Mouse (Mus musculus): ENCODE measurements at regions not wholly inside any gene's neighbourhood (a gene's known extent, or its start where the extent isn't known, plus 50 kb on each side); places are given as distances from the start of the nearest gene placed in this dataset.

DNA sequence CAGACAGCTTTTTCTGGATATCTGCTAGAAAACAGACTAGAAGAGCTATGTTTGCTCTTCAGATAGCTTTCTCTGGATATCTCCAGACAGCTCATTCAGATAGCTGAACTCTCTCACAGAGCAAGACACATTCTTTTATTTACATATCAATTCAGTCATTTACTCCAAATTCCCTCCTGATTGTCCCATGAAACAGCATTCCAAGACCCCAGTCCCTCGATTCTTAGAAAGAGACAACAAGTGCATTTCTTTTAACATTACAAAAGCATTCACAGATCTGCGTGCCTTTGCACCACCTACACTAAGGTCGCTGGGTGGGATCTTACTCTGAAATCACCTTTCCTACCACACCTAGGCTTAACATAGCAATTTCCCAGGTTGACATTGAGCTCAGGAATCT, 1039.5 kb upstream of the Ddx18 start:
- no peak for ATAC-seq (replicated peaks; ENCODE audit: poor library complexity)

DNA sequence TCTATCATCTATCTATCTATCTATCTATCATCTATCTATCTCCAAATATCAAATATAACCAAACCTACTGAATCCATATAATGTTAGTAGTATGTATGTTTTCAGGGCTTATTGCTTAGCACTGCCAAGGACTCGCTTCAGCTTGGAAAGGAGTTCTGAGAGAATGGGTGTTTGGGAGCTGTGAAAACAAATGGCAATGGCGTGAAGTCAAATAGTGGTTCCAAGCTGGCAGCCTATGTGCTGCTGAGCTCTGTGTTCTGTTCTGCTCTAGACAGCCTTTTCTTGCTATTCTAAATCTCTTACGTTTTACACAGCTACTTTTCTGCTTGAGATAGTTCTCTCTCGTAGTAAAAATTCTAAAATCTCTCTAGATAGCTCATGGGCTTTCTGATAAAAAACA, 1008.2 kb upstream of the Ddx18 start:
- ATAC-seq (replicated peaks; ENCODE audit: poor library complexity), result no peak

DNA sequence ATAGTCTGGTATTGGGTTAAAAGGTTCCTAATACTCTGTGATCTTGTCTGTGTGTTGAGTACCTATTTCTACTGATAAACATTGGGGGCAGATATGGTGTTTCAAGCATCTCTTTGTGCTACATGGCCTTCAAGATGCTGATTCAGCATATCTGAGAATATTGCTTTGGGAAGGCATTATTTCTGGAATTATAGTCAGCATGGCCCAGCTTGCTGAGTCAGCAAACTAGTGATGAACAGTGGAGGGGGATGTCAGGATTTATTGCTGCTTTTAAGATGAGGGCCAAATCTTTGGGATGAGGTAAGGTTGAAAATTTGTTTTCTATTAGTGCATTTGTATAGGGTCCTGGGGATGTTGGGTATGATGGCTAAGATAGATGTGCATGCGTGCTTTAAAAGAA, 983.8 kb upstream of the Ddx18 start:
- ATAC-seq (replicated peaks; ENCODE audit: poor library complexity), result no peak

DNA sequence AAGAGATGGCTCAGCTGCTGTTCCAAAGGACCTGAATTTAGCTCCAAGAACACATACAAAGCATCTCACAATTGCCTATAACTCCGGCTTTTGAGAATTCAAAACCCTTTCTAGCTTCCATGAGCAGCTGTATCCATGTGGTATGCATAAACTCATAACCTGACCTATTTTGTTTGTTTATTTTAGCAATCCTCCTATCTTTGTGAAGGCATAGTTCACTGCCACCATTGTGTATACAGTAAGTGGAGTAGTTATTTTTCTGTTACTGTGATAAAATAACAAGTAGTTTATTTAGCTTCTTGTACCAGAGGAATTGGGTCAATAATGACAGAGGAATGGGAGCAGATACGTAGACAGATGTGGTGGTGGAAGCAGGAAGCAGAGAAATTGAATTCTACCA, 941.8 kb upstream of the Ddx18 start:
- ATAC-seq (replicated peaks; ENCODE audit: poor library complexity), result no peak

DNA sequence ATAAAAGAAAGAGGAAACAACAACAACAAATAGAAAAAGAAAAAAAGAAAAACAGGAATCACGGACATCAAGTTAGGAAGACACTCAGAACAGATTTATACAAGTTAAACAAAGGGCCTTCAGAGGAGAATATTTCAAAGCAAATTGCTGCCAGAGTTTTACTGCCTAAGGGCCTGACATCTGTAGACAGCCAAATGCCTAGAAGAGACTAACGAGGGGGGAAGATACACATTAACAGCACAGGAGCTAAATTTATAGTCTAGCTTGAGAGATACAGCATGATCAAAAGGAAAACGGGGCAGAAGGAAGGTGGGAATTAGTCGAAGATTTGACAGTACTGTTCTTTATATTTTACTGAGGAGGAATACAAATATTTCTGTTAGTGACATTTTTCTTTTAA, 933.9 kb upstream of the Ddx18 start:
- no peak for ATAC-seq (replicated peaks; ENCODE audit: poor library complexity)

DNA sequence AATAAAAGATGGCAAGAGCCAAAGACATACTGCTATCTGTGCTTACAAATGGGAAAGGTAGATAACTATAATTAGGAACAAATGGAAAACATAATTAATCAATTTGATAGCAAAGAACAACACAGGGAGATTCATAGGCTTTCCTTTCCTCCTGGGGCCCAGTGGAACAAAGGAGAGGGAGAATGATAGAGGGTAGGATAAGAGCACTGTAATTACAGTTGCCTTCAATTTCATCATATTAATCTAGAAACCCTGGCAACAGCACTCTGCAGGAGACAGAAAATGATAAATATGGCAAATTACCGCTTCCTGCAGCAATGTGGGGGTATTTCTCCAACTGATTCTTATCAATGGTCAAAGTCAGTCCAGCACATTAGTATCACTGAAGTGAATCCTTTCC, 910.2 kb upstream of the Ddx18 start:
- no peak for ATAC-seq (replicated peaks; ENCODE audit: poor library complexity)

DNA sequence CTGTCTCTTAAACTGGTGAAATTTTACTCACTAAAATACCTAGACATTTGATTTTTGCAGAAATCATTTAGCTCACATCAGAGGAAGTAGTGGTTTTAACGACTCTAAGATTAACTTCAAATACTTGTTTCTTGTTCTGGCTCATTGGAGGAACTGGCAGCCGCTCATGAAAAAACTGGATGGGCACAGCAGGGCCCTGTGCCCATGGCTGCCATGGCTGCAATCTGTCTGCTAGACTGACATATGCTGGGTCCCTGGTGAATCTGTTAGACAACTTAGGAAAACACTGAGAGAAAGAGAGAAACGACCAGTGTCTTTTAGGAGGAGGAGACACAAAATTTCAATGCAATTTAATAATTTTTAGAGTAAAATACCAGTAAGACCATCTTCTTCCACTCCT, 896.1 kb upstream of the Ddx18 start:
- no peak for ATAC-seq (replicated peaks; ENCODE audit: poor library complexity)

DNA sequence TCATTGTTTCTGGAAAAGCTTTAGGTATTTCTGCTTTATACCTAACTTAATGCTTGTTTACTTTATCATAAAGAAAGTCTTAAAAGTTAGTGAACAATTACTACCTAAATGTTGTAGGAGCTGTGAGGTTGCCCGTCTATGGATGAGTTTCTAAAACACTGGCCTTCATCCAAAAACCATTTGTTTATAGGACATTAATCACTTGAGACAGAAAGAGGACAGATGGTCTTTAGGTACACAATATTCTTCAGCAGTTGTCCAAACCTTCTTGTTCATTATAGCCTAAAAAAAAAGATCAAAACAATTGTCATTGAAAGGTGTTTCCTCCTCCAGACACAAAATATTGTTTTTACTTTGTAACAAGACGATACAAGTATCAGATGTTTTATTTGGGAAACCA, 891.3 kb upstream of the Ddx18 start:
- no peak for ATAC-seq (replicated peaks; ENCODE audit: poor library complexity)

DNA sequence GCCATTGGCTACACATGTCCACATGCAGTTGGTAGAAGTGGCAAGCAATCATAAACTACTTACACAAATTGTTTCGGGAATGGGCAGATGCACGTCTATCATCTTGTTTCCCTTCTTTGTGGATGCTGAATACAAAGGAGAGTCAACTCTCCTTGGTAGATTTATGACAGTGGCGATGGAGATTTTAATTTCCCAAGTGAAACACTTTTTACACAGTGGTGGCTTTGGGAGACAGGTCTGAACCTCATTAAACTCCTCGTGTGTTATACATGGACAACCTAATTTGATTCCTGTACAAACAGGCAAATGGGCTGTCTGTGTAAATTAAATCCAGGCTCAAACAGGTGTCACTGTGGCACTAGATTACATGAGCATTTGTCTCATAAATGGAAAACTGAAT, 887.1 kb upstream of the Ddx18 start:
- ATAC-seq (replicated peaks; ENCODE audit: poor library complexity), result no peak

DNA sequence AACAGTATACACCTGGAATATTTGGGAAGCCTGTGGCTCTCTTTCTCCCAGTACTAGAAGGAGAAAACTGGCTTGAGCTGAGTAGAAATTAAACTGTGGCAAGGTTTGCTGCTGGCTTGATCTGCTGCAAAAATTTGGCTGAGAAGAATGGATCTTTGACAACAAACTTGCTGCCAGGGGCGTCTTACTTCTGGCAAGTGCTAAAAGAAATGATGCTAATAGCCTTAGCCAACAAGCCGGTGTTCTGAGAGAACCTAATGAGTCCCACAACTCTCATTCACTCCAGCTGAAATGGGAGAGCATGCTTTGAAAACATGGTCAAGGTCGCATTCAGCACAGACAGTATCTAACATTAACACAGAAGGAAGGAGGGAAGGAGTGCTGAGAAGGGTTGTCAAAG, 885.8 kb upstream of the Ddx18 start:
- ATAC-seq (replicated peaks; ENCODE audit: poor library complexity), result no peak

DNA sequence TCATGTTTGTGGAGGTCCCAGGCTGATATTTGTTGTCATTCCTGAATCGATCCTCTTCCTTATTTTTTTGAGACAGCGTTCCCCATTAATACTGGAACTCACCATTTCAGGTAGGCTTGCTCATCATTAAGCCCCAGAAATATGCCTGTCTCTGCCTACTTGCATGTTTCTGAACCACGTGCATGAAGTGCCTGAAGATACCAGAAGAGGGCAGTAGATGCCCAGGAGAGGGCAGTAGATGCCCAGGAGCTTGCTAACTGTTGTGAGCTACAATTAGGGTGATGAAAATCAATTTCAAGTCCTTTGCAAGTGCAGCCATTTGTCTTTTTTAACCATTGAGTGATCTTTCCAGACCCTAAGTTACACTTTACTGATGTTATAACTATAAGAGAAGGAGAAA, 871.6 kb upstream of the Ddx18 start:
- ATAC-seq (replicated peaks; ENCODE audit: poor library complexity), result no peak

DNA sequence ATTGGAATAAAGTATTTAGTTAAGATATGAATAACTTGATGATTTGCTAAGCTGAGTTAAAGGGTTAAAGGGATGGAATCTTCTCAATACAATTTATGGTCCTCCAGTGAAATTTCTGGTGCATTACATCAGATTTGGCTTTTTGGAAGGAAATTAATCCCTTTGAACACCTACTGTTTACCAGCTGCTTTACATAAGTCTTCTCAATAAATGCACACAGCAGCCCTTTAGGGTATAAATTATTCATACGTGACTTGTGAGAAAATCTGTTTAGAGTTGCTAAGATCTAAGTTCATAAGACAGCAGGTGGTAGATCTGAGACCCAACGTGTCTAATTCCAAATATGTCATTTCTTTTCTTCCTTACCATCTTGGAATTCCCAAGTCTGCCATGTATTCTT, 855.7 kb upstream of the Ddx18 start:
- no peak for ATAC-seq (replicated peaks; ENCODE audit: poor library complexity)

DNA sequence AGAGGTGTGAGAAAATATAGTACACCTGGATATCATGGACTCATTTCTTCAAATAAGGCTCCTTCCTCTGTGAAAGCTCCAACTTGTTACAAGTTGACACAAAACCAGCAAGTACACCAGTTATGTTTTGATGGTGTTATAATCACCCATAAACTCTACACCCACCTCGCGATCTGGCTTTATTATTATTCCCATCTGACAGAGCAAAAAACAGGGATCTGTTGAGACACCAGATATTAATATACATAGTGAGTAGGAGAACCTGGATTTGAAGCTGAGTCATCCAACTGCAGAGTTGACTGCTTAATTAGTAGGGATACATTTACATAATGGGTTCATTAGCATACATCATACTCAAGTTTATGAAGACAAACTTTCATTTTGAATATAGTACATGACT, 828.6 kb upstream of the Ddx18 start:
- no peak for ATAC-seq (replicated peaks; ENCODE audit: poor library complexity)

DNA sequence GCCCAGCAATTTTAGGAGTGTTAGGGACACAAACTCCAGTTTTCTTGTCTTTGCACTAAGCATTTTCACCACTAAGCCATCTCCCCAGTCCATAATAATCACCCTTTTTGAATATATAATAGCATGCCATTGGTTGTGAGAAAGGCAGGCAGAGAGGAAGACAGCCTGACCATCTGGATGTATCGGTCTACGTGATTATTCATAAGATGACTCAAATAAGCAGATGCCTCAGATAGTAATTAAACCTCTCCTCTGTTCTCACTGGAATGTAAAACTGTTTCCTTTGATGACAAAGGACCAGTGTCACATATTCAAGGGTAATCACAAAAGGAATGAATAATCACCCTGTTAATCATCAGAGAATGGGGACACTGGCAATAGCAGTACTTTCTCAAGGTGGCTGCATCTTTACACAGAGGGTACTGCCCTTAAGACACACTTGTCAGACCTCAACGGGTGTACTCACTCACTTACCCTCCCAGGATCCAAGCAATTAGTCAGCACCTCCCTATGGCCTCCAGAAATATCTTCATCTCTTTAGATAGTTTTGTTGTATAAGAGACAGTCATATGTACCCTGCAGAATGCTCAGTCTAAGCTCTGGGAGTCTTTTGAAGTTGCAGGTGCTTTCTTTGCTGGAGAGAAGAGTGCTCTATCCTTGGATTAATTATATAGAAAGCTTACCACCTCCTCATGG, 826.0 kb upstream of the Ddx18 start:
- no peak for ATAC-seq (replicated peaks; ENCODE audit: poor library complexity)

DNA sequence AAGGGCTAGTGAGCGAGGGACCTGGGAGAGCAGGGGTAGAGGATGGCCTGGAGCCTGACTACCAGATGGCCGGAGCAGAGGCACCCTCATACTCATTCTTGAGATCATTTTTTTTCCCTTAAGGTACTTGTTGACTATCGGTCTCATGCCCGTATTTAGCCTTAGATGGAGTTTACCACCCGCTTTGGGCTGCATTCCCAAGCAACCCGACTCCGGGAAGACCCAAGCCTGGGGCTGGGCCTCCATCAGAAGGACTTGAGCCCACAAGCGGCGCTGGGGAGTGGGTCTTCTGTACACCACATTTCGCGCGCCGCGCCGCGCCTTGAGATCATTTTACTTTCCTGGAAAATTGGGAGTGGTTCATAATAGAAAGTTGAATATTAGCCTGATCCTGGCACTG, 789.2 kb upstream of the Ddx18 start:
- peak; percentile 94 for ATAC-seq (replicated peaks; ENCODE audit: poor library complexity)

DNA sequence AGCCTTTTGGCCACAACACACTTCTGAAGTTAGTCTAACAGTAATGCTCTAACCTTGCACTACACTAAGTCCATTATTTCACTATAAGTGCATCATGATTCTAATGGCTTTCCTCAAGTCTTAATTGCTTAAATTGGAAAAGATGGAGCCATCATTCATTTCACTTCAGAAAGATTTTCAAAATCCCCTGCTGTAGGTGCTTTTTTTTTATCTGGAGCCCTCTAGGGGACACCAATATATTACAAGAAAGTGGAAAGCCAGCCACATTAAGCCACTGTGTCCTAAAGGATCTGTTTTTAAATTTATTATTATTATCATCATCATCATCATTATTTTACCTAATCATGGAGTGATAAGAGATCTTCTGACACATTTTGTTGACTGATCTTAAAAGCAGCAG, 783.7 kb upstream of the Ddx18 start:
- ATAC-seq (replicated peaks; ENCODE audit: poor library complexity), result no peak

DNA sequence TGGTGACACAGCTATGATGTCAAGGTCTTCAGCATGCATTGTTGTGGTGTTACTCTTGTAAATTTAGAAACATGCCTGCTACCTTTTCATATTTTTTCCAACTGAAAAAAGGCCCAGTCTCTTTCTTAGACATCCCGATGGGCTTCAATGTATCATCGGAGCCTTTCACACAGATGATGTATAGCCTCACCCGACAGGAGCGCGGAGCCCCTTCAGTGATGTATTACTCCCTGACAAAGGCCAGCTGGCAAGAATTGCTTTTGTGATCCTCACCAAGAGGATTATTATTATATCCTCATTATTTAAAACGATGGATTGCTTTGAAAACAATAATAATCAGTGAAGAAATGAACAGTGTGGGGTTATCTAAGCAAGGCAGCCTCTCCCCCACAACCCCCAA, 765.5 kb upstream of the Ddx18 start:
- ATAC-seq (replicated peaks; ENCODE audit: poor library complexity), result no peak

DNA sequence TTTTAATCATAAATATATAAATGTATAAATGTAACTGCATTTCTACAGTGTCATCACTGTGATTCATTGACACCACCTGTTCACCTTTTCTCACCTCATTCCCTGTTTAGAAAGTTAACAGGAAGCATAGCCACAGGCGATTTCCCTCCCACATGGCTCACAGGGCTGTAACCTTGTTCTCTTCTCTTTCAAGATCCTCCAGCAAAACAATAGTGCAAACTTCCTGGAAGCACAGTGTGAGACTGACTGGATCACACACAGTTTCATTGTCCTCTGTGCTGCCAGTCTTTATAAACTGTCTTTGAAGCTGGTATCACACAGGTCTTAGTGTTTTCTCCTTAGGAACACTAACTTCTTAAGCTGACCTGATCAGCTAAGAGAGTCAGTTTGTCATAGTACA, 760.5 kb upstream of the Ddx18 start:
- no peak for ATAC-seq (replicated peaks; ENCODE audit: poor library complexity)

Measured in megakaryocyte progenitor cell, adult 5-6 weeks (primary cell).